ENCODE assay signal across 8 mouse cellular contexts in genomic region chr7:75910035-75910651, GRCm38 (mm10).
DNase-seq lines count a peak whose midpoint lies in the region; ATAC-seq and TF ChIP-seq lines count a peak whose summit lies in the region.

No protein-coding gene starts in this region.

- 1% methylated on average over 11 of the region's 11 CpGs for WGBS in forebrain, postnatal 0 days
- WGBS in hindbrain, embryonic 14.5 days = 4% methylated on average over 11 of the region's 11 CpGs

- DNase-seq in Muller cell, postnatal 12 days (ENCODE audit: inconsistent ontology term) = peak; percentile 57
- DNase-seq in cerebellum, adult 11-12 months = peak; percentile 34
- DNase-seq in forebrain, postnatal 0 days = peak; percentile 90
- DNase-seq in hindbrain, embryonic 14.5 days (ENCODE audit: low spot score) = peak; percentile 90
- peak; percentile 69 to 83 for DNase-seq in layer of hippocampus, postnatal 14 days (ENCODE audit: low spot score in 2 of 2)
- DNase-seq in lung, postnatal 10 days = peak; percentile 65
- peak; percentile 94 for DNase-seq in retina, embryonic 14.5 days (ENCODE audit: low spot score)
- DNase-seq in yolk sac, embryonic 10.5 days (ENCODE audit: low spot score) = peak; percentile 59

- peak; percentile 81 for ATAC-seq in forebrain, postnatal 0 days
- ATAC-seq in hindbrain, embryonic 14.5 days (ENCODE audit: low FRiP score) = peak; percentile 82

- H3K4me3 ChIP-seq in forebrain, postnatal 0 days (ENCODE audit: low read depth, low read length) = peak overlapping the region; percentile 13
- H3K4me3 ChIP-seq in hindbrain, embryonic 14.5 days (replicated peaks; ENCODE audit: low read length) = peak overlapping the region; percentile 23

- peak; percentile 95 for TF ChIP-seq CTCF in forebrain, postnatal 0 days (IDR thresholded peaks at IDR 0.05; ENCODE audit: low read depth)

- no peaks in the 10 kb centered on the region for H3K27me3 ChIP-seq in forebrain, postnatal 0 days (ENCODE audit: insufficient read depth, low read length)
- no peaks in the 10 kb centered on the region for H3K27me3 ChIP-seq in hindbrain, embryonic 14.5 days (ENCODE audit: control insufficient read depth, insufficient read depth, low read length)

- H3K9ac ChIP-seq in forebrain, postnatal 0 days = peak overlapping the region; percentile 23
- peak overlapping the region; percentile 52 for H3K9ac ChIP-seq in hindbrain, embryonic 14.5 days

- H3K9me3 ChIP-seq in forebrain, postnatal 0 days (ENCODE audit: low read length) = no peaks in the 10 kb centered on the region
- no peaks in the 10 kb centered on the region for H3K9me3 ChIP-seq in hindbrain, embryonic 14.5 days (ENCODE audit: control insufficient read depth, low read length)

- H3K27ac ChIP-seq in forebrain, postnatal 0 days (ENCODE audit: low read depth, low read length) = peak overlapping the region; percentile 22
- H3K27ac ChIP-seq in hindbrain, embryonic 14.5 days = peak overlapping the region; percentile 62

- H3K4me2 ChIP-seq in forebrain, postnatal 0 days (ENCODE audit: low read depth) = peak overlapping the region; percentile 56
- peak overlapping the region; percentile 54 for H3K4me2 ChIP-seq in hindbrain, embryonic 14.5 days (replicated peaks)

- no peaks in the 10 kb centered on the region for H3K4me1 ChIP-seq in forebrain, postnatal 0 days (ENCODE audit: insufficient read depth)
- peaks cover 6% of the 10 kb centered on the region; the same call in 1 of the 2 replicates for H3K4me1 ChIP-seq in hindbrain, embryonic 14.5 days (replicated peaks; ENCODE audit: control insufficient read depth, insufficient read depth, low read length)

- H3K36me3 ChIP-seq in forebrain, postnatal 0 days (ENCODE audit: insufficient read depth) = no peaks in the 10 kb centered on the region
- H3K36me3 ChIP-seq in hindbrain, embryonic 14.5 days (replicated peaks; ENCODE audit: control insufficient read depth, insufficient read depth) = no peaks in the 10 kb centered on the region

Comparison
In these comparisons a context has a peak if more than half of its experiments do, and no peak if none do; other contexts are left out.
1. Peak in every context shown above with its lines: DNase-seq, ATAC-seq, H3K4me3 ChIP-seq and H3K27ac ChIP-seq.
2. DNase-seq: peak in every context shown above with its lines; median percentile 94 in retina, embryonic 14.5 days; 90 in forebrain, postnatal 0 days; 90 in hindbrain, embryonic 14.5 days; 76 in layer of hippocampus, postnatal 14 days; 65 in lung, postnatal 10 days; 59 in yolk sac, embryonic 10.5 days; 57 in Muller cell, postnatal 12 days; 34 in cerebellum, adult 11-12 months.